Mouse (Mus musculus): Measurements from ENCODE around the gene Fgf22. TPM values are rescaled to one million over a fixed set of nuclear protein-coding genes. Genes with fewer than 3 reads are reported as not detected.

Gene Fgf22
- polyA plus RNA-seq, 1 experiment from 2014 or later = not detected

- Histone ChIP-seq H3K4me1 (replicated peaks; ENCODE audit: control insufficient read depth, insufficient read depth, low read length) (no peaks in the 10 kb centered on the region), H3K36me3 (ENCODE audit: control insufficient read depth, insufficient read depth) (peaks cover 91% of the 10 kb centered on the region), H3K9ac (ENCODE audit: low read depth, low read length) (no peak overlapping the region), H3K4me2 (replicated peaks; ENCODE audit: low read depth) (no peak overlapping the region), H3K4me3 (ENCODE audit: low read depth, low read length) (no peak overlapping the region), H3K27me3 (replicated peaks; ENCODE audit: control insufficient read depth, insufficient read depth, low read length) (no peaks in the 10 kb centered on the region), H3K27ac (ENCODE audit: low read depth, low read length) (no peak overlapping the region), H3K9me3 (ENCODE audit: control insufficient read depth) (no peaks in the 10 kb centered on the region)
- peak; percentile 69 for TF ChIP-seq CTCF (IDR thresholded peaks at IDR 0.05; ENCODE audit: low read depth)
- ATAC-seq = no peak
- 91% methylated on average over 10 of the region's 10 CpGs for WGBS
Measured at GRCm38 (mm10) chr10:79738259-79738658, 16.6 kb upstream of the Fgf22 start.

GRCm38 (mm10) chr10:79739234-79739633, 15.6 kb upstream of the Fgf22 start:
- ATAC-seq = no peak
- Histone ChIP-seq H3K4me2 (replicated peaks; ENCODE audit: low read depth) (no peak overlapping the region), H3K36me3 (ENCODE audit: control insufficient read depth, insufficient read depth) (peaks cover 97% of the 10 kb centered on the region), H3K9ac (ENCODE audit: low read depth, low read length) (no peak overlapping the region), H3K27ac (ENCODE audit: low read depth, low read length) (peak overlapping the region; percentile 1; the same call in 1 of the 2 replicates), H3K4me1 (replicated peaks; ENCODE audit: control insufficient read depth, insufficient read depth, low read length) (no peaks in the 10 kb centered on the region), H3K4me3 (ENCODE audit: low read depth, low read length) (no peak overlapping the region), H3K27me3 (replicated peaks; ENCODE audit: control insufficient read depth, insufficient read depth, low read length) (no peaks in the 10 kb centered on the region), H3K9me3 (ENCODE audit: control insufficient read depth) (no peaks in the 10 kb centered on the region)
- TF ChIP-seq CTCF (IDR thresholded peaks at IDR 0.05; ENCODE audit: low read depth) = no peak
- WGBS = 97% methylated on average over 28 of the region's 28 CpGs

- peak; percentile 31; the same call in 1 of the 2 replicates for TF ChIP-seq CTCF (IDR thresholded peaks at IDR 0.05; ENCODE audit: low read depth)
- no peak overlapping the region for H3K4me3 ChIP-seq (ENCODE audit: low read depth, low read length)
- H3K4me2 ChIP-seq (replicated peaks; ENCODE audit: low read depth) = no peak overlapping the region
- no peaks in the 10 kb centered on the region for H3K27me3 ChIP-seq (replicated peaks; ENCODE audit: control insufficient read depth, insufficient read depth, low read length)
- H3K36me3 ChIP-seq (ENCODE audit: control insufficient read depth, insufficient read depth) = peaks cover 85% of the 10 kb centered on the region
- no peak for ATAC-seq
- 81% methylated on average over 11 of the region's 11 CpGs for WGBS
- 0 out of 2 replicates have a peak overlapping the region, but pooled peaks have one; percentile 28 for H3K27ac ChIP-seq (ENCODE audit: low read depth, low read length)
- no peaks in the 10 kb centered on the region for H3K9me3 ChIP-seq (ENCODE audit: control insufficient read depth)
- peaks cover 4% of the 10 kb centered on the region; the same call in 1 of the 2 replicates for H3K4me1 ChIP-seq (replicated peaks; ENCODE audit: control insufficient read depth, insufficient read depth, low read length)
- H3K9ac ChIP-seq (ENCODE audit: low read depth, low read length) = no peak overlapping the region
Measured at GRCm38 (mm10) chr10:79740863-79741262, 14.0 kb upstream of the Fgf22 start.

- no peaks in the 10 kb centered on the region for H3K9me3 ChIP-seq (ENCODE audit: control insufficient read depth)
- H3K36me3 ChIP-seq (ENCODE audit: control insufficient read depth, insufficient read depth) = peaks cover 62% of the 10 kb centered on the region
- no peak for ATAC-seq
- H3K9ac ChIP-seq (ENCODE audit: low read depth, low read length) = no peak overlapping the region
- no peaks in the 10 kb centered on the region for H3K27me3 ChIP-seq (replicated peaks; ENCODE audit: control insufficient read depth, insufficient read depth, low read length)
- H3K4me3 ChIP-seq (ENCODE audit: low read depth, low read length) = no peak overlapping the region
- TF ChIP-seq CTCF (IDR thresholded peaks at IDR 0.05; ENCODE audit: low read depth) = no peak
- peaks cover 4% of the 10 kb centered on the region; the same call in 1 of the 2 replicates for H3K4me1 ChIP-seq (replicated peaks; ENCODE audit: control insufficient read depth, insufficient read depth, low read length)
- H3K27ac ChIP-seq (ENCODE audit: low read depth, low read length) = no peak overlapping the region
- no peak overlapping the region for H3K4me2 ChIP-seq (replicated peaks; ENCODE audit: low read depth)
- WGBS = 93% methylated on average over 11 of the region's 11 CpGs
Measured at GRCm38 (mm10) chr10:79743161-79743560, 11.7 kb upstream of the Fgf22 start.

- no peak for TF ChIP-seq CTCF (IDR thresholded peaks at IDR 0.05; ENCODE audit: low read depth)
- no peak overlapping the region for H3K27ac ChIP-seq (ENCODE audit: low read depth, low read length)
Measured at GRCm38 (mm10) chr10:79743650-79744365, 11.1 kb upstream of the Fgf22 start.

GRCm38 (mm10) chr10:79745411-79745810, 9.5 kb upstream of the Fgf22 start:
- peaks cover 4% of the 10 kb centered on the region; the same call in 1 of the 2 replicates for H3K4me1 ChIP-seq (replicated peaks; ENCODE audit: control insufficient read depth, insufficient read depth, low read length)
- H3K27ac ChIP-seq (ENCODE audit: low read depth, low read length) = no peak overlapping the region
- ATAC-seq = peak; percentile 21; the same call in 1 of the 2 replicates
- H3K4me3 ChIP-seq (ENCODE audit: low read depth, low read length) = peak overlapping the region; percentile 57; the same call in 1 of the 2 replicates
- peaks cover 39% of the 10 kb centered on the region for H3K36me3 ChIP-seq (ENCODE audit: control insufficient read depth, insufficient read depth)
- no peaks in the 10 kb centered on the region for H3K27me3 ChIP-seq (replicated peaks; ENCODE audit: control insufficient read depth, insufficient read depth, low read length)
- peak overlapping the region; percentile 43; the same call in 1 of the 2 replicates for H3K9ac ChIP-seq (ENCODE audit: low read depth, low read length)
- peak overlapping the region; percentile 77 for H3K4me2 ChIP-seq (replicated peaks; ENCODE audit: low read depth)
- no peak for TF ChIP-seq CTCF (IDR thresholded peaks at IDR 0.05; ENCODE audit: low read depth)
- 66% methylated on average over 3 of the region's 3 CpGs for WGBS
- no peaks in the 10 kb centered on the region for H3K9me3 ChIP-seq (ENCODE audit: control insufficient read depth)

More at GRCm38 (mm10) chr10:79743650-79744365, 11.1 kb upstream of the Fgf22 start:
- H3K4me1 ChIP-seq (replicated peaks; ENCODE audit: control insufficient read depth, insufficient read depth, low read length) = peaks cover 4% of the 10 kb centered on the region; the same call in 1 of the 2 replicates
- H3K27me3 ChIP-seq (replicated peaks; ENCODE audit: control insufficient read depth, insufficient read depth, low read length) = no peaks in the 10 kb centered on the region
- 95% methylated on average over 15 of the region's 15 CpGs for WGBS
- H3K4me3 ChIP-seq (ENCODE audit: low read depth, low read length) = no peak overlapping the region
- no peak overlapping the region for H3K9ac ChIP-seq (ENCODE audit: low read depth, low read length)
- no peaks in the 10 kb centered on the region for H3K9me3 ChIP-seq (ENCODE audit: control insufficient read depth)
- peaks cover 55% of the 10 kb centered on the region for H3K36me3 ChIP-seq (ENCODE audit: control insufficient read depth, insufficient read depth)
- ATAC-seq = no peak
- no peak overlapping the region for H3K4me2 ChIP-seq (replicated peaks; ENCODE audit: low read depth)
